Mouse (Mus musculus) kidney, postnatal 36 days (tissue): Measurements from ENCODE around the gene Pmpcb.

Experiments
- DNase-seq, 2 experiments: peaks; one replicate each; pipeline ENCODE4 v3.0.0; 2021 to 2022; ENCODE audit warnings: mixed read lengths in 2 of 2

Gene Pmpcb

GRCm38 (mm10) chr5:21732930-21733329 is 4.0 kb upstream of the Pmpcb start:
- peak; percentile 50 to 73 for DNase-seq

GRCm38 (mm10) chr5:21735100-21735499 is 1.8 kb upstream of the Pmpcb start:
- peak in 1 of 2 experiments; percentile 19 for DNase-seq

GRCm38 (mm10) chr5:21735584-21735983 is 1.4 kb upstream of the Pmpcb start:
- DNase-seq = peak; percentile 78 to 95

GRCm38 (mm10) chr5:21736046-21736445 is 895 bp upstream of the Pmpcb start:
- DNase-seq = no peak

DNA sequence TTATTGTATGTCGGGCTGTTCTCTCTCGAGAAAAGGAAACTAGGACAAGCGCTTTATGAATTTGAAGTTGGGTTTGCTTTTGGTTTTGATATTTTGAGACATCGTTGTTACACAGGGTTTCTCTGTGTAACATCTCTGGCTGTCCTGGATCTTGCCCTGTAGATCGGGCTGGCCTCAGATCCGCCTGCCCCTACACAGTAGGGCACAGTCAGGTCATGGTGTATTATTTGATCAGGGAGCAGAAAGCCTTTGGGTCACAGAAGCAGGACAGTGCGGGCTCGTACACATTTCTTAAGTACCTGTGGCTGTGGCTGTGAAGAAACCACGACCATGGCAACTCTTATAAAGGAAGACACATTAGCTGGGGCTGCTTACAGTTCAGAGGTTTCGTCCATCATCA is 679 bp downstream of the Pmpcb start:
- no peak for DNase-seq

DNA sequence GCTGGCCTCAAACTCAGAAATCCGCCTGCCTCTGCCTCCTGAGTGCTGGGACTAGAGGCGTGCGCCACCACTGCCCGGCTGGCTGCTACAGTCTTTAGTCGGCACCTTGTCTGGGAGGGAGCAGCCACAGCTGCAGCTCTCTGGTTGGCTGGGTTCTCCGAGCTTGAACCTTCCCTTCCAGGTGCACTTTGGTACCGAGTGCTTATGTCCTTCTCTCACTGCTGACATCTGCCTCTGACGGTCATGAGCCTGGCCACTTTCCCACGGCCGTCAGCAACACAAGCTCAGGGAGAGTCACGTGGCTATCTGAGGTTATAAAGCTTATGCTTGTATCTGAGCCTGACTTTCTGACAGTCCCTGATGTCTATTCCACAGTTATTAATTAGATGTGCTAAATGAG is 2.2 kb downstream of the Pmpcb start:
- DNase-seq = peak; percentile 79 to 88

GRCm38 (mm10) chr5:21739881-21740280 is 2.9 kb downstream of the Pmpcb start:
- DNase-seq = no peak

DNA sequence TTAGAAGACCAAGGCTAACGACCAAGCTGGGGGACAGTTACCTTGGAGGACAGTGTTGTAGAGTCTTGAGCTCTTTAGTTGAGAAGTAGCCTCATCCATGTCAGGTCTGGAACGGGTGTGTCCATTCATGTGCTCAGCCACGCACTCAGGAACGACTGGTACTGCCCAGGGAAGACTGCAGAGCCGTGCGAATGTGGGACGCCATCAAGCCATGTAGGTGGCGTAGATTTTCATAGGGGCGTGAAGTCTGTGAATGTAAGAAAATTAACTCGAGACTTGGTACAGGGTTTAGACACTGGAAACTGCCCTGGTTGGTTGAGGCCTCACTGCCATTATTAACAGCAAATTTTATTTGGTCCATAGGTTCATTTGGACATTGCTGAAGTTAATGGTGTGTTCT is 6.7 kb downstream of the Pmpcb start:
- no peak for DNase-seq

DNA sequence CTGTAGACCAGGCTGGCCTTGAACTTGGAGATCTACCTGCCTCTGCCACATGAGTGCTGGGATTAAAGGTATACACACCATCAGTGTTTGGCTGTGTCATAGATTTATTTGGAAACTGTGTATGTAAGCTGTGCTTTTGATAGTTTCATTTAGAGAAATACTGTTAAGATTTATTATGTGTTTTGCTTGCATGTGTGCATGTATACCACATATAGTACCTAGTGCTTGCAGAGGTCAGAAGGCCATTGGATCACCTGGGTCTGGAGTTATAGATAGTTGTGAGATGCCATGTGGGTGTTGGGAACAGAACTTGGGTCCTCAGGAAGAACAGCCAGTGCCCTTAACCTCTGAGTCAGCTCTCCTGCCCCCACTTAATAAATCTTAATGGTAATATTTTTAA is 7.7 kb downstream of the Pmpcb start:
- no peak for DNase-seq

DNA sequence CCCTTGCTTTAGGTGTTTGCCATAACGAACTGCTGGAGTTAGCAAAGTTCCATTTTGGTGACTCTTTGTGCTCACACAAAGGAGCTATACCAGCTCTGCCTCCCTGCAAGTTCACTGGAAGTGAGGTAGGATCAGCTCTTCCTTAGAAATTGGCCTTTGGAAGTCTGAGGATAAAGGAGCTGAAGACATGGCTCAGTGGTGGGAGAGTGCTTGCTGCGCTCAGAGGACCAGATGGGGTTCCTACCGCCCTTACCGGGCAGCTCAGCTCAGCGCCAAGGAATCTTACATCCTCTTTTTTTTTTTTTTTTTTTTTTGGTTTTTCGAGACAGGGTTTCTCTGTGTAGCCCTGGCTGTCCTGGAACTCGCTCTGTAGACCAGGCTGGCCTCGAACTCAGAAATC is 9.0 kb downstream of the Pmpcb start:
- no peak for DNase-seq

- DNase-seq = no peak
These were observed 31.6 kb downstream of the Pmpcb start for GRCm38 (mm10) chr5:21768506-21768905.

- no peak for DNase-seq
These were observed 32.9 kb downstream of the Pmpcb start for GRCm38 (mm10) chr5:21769841-21770240.

DNA sequence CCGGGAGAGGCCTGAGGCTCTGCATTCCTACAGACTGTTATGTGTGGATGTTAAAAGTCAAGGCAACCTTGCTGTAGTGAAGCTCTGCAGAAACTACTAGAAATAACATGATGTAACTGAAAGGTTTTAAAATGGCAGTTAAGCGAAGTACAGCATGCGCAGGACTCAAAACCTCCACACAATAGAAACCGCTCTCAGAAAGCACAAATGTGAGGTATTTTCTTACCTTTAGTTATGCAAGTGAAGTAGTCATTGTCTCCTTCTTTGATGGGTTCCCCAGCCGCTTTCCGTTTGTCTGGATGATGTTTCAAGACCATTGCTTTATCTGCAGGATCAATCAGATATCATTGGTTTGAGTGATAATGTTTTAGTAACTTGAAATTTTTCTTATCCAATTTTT is 39.5 kb downstream of the Pmpcb start:
- no peak for DNase-seq

GRCm38 (mm10) chr5:21784161-21785052 is 47.5 kb downstream of the Pmpcb start:
- peak; percentile 30 to 66 for DNase-seq

DNA sequence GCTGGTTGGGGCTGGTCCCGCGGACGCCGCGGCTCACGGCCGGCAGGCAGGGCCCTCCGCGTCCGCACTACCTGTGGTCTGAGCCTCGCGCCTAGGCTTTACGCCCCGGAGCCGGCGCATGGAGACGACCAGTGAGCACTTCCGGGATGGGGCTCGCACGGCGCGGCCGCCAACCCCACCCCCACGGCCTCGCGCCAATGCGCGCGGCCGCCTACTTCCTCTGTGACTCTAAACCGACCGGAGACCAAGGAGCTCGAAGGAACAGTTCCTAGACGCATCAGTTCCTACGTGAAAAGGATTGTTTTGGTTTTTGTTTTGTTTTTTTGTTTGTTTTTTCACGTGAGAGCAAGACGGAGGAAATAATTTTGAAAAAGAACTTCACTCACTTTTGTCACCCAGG is 48.1 kb downstream of the Pmpcb start, which contains the start of the genes Dnajc2 and Psmc2:
Gene Dnajc2, minus strand, starts transcription at position 199 of the 400 bp plus-strand sequence.
Gene Psmc2, plus strand, starts transcription at position 231 of the 400 bp plus-strand sequence.
- peak; percentile 93 to 94 for DNase-seq

- DNase-seq = no peak
These were observed 48.8 kb downstream of the Pmpcb start for GRCm38 (mm10) chr5:21785776-21786175.

- DNase-seq = peak; percentile 92 to 94
These were observed 49.6 kb downstream of the Pmpcb start for GRCm38 (mm10) chr5:21786258-21787185.

GRCm38 (mm10) chr5:21787186-21788105 is 50.5 kb downstream of the Pmpcb start:
- DNase-seq = no peak

DNA sequence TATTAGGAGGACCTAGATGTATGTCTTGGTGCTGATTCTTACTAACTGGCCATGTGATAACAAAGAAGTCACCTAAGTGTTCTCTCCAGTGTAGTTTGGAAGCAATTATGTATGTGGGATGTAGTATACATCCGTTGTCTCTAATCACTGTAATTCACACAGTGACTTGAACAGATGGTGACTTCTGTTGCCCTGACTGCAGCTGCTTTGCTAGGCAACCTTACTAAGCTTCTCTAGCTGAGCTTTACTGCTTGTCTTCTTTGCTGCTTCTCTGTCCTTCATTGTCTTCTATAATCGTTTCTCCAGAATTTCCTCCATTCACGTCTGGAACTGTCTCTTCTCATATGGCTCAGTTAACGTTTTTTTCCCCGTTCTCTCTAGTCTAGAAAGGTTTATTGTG is 52.1 kb downstream of the Pmpcb start:
- DNase-seq = no peak

DNA sequence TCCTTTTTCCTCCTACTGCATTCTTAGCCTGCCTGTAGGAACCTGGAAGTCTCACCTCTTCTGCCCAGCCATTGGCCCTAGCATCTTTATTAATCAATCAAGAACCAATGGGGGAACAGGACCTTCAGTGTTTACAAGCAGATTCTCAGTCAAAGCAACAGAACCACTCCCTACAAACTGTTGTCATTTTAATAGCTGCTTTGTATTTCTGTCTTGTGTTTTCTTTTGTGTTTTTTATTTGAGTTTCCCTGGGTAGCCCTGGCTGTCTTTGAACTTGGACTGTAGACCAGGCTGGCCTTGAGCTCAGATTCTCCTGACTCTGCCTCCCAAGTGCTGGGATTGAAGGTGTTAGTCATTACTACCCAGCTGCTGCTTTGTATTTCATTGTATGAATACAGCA is 55.2 kb downstream of the Pmpcb start:
- DNase-seq = no peak

GRCm38 (mm10) chr5:21802907-21803306 is 66.0 kb downstream of the Pmpcb start:
- DNase-seq = no peak

- no peak for DNase-seq
These were observed 66.8 kb downstream of the Pmpcb start for GRCm38 (mm10) chr5:21803691-21804188.
